Mouse (Mus musculus): ENCODE data around the gene Olfr1196.
"Not testable (repeated sequence)": the region's sequence is repeated elsewhere in the genome, so short reads cannot be mapped to it uniquely, and the experiment has no call there.

Olfr1196 gene

DNA sequence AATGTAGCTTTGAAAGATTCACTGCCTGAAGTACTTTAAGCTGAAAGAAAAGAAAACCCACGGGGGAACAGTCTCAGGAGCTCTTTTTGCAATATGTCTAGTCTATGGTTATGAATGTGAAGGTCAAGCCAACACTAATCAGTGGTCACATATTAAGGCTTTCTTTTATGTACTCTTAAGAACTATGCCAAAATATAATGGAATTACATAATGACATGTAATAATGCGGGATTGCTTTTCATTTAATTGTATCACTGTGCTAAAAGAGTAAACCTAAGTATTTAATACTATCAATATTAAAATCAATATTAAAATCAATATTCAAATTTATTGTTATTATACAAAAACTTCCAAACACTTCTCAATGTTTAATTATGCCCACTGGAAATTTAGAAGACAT, at the start of gene Olfr1196:
Gene Olfr1196, minus strand, starts transcription at position 101 of the 400 bp plus-strand sequence.
- DNase-seq, result no peak

DNA sequence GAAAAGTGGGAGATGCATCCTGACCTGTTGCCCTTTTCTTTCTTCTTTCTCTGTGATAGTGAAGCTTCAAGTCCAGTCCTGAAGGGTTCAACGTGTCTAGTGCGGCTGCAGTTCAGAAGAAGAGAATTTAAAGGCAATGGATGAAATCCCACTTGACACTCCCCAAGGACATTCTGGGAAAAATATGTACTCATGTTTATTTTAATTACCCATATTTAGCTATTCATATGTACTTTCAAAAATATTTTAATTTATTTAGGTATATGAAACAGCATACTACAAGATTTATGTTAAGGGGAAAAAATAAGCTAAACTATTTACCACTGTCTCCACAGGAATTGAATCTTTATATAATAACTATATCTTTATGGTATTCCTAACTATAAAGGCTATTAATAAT, 46.9 kb upstream of the Olfr1196 start, which contains the start of gene Olfr1198:
Gene Olfr1198, minus strand, starts transcription at position 101 of the 400 bp plus-strand sequence.
- DNase-seq, result no peak

DNA sequence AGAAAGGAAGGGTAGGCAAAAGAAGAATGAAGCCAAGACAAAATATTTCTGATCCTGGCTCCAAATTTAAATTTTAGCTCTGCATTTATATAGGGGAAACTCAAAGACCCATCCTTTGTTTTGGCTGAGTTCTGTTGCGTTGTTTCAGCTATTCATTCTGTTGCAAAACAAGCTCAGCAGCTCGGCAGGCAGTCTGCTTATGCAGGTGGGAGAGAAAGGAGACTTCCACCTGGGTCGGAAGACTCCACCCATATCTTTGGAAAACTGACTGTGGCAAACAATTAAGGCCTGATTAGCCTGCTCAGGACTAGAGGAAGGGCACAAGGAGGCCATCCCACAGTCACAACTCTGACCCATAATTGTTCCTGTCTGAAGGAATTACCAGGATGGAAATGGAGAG, 39.0 kb upstream of the Olfr1196 start:
- DNase-seq, result no peak

DNA sequence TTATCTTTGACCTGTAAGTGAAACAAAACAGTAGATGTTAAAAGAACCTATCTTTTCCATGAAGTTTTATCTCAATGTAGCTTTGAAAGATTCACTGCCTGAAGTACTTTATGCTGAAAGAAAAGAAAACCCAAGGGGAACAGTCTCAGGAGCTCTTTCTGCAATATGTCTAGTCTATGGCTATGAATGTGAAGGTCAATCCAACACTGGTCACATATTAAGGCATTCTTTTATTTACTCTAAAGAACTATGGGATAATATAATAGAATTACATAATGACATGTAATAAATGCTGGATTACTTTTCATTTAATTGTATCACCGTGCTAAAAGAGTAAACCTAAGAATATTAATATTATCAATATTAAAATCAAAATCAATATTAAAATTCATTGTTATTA, 27.9 kb upstream of the Olfr1196 start, which contains the start of gene Olfr1197:
Gene Olfr1197, minus strand, starts transcription at position 101 of the 400 bp plus-strand sequence.
- DNase-seq, result no peak

DNA sequence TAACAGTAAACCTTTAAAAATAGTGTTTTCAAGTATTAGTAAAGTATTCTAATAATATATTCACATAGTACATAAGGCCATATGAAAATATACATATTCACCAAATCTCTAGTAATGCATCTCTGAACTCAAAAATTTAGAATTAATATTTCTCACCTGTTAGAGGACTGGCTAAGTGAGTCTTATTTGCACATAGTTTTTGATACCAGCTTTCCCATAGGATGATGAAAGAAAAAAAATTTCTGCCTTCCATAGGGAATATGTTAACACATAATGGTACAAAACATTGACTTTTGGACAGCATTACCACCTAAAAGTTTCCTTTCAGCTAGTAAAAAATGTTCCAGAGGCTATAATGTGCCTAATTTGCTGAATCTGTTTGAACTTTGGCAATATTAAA, 15.3 kb downstream of the Olfr1196 start, which contains the start of gene Olfr1195:
Gene Olfr1195, minus strand, starts transcription at position 101 of the 400 bp plus-strand sequence.
- no peak for DNase-seq

DNA sequence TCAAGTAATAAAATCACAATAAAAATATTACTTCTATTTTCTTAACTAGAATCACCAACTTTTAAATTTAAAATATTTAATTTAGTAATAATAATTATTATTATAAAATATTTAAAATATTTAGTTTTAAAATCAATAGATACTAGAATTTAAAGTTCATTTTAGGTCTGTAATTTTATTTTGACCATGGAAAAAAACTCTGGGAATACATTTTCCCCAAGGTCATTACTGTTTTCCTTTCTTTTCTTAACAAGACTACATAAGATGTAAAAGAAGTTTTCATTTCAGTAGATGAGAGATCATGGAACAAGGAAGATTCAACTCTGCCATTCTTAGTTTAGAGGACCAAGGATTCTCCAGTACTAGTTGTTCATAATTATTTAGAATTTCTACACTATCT, 29.1 kb downstream of the Olfr1196 start, which contains the start of gene Olfr1193:
Gene Olfr1193, plus strand, starts transcription at position 301 of the 400 bp plus-strand sequence.
- DNase-seq, result not testable (repeated sequence)

DNA sequence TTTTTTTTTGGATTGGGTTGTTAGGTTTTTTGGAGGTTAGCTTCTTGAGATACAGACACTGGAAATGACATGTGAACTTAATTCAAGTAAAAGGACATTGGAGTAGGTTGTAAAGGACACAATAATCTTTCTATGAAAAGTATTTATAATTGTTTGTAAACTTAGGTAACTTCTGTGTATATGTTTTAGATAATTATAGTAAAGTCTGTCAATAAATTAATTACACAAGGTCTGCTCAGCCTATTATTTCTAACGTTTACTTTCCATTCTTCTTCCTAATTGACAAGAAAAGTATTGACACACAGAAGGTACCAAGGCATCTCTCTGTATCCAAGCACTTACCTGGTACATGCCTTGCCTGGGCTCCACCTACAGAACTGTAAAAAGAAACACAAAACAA, 56.2 kb downstream of the Olfr1196 start, which contains the start of gene Olfr1192-ps1:
Gene Olfr1192-ps1, plus strand, starts transcription at position 301 of the 400 bp plus-strand sequence.
- no peak for DNase-seq
